Mouse (Mus musculus): Measurements from ENCODE around the gene Glp1r.

The Glp1r gene

GRCm38 (mm10) chr17:30901627-30902026, at the start of gene Glp1r:
Gene Glp1r, plus strand, starts transcription at chr17:30901817.
- peak in 1 of 2 experiments; percentile 24 for DNase-seq

- DNase-seq: no peak
Measured at GRCm38 (mm10) chr17:30852345-30852744, 49.3 kb upstream of the Glp1r start.

- DNase-seq: no peak
Measured at GRCm38 (mm10) chr17:30857347-30857746, 44.3 kb upstream of the Glp1r start.

- no peak for DNase-seq
Measured at GRCm38 (mm10) chr17:30858586-30859259, 42.9 kb upstream of the Glp1r start.

- DNase-seq: no peak
Measured at GRCm38 (mm10) chr17:30859989-30860585, 41.5 kb upstream of the Glp1r start.

GRCm38 (mm10) chr17:30860606-30861005, 41.0 kb upstream of the Glp1r start:
- no peak for DNase-seq

- no peak for DNase-seq
Measured at GRCm38 (mm10) chr17:30866281-30866680, 35.3 kb upstream of the Glp1r start.

GRCm38 (mm10) chr17:30866966-30867365, 34.7 kb upstream of the Glp1r start:
- DNase-seq: peak; percentile 48 to 71

GRCm38 (mm10) chr17:30871040-30871439, 30.6 kb upstream of the Glp1r start:
- no peak for DNase-seq

GRCm38 (mm10) chr17:30874276-30874675, 27.3 kb upstream of the Glp1r start:
- no peak for DNase-seq

GRCm38 (mm10) chr17:30877456-30877855, 24.2 kb upstream of the Glp1r start:
- peak; percentile 87 to 92 for DNase-seq

GRCm38 (mm10) chr17:30878626-30879025, 23.0 kb upstream of the Glp1r start:
- no peak for DNase-seq

GRCm38 (mm10) chr17:30880391-30880790, 21.2 kb upstream of the Glp1r start:
- DNase-seq: no peak

GRCm38 (mm10) chr17:30881001-30881400, 20.6 kb upstream of the Glp1r start:
- DNase-seq: no peak

GRCm38 (mm10) chr17:30882206-30882605, 19.4 kb upstream of the Glp1r start:
- DNase-seq: no peak

GRCm38 (mm10) chr17:30883534-30883933, 18.1 kb upstream of the Glp1r start:
- DNase-seq: no peak

GRCm38 (mm10) chr17:30892086-30892485, 9.5 kb upstream of the Glp1r start:
- DNase-seq: no peak

- DNase-seq: no peak
Measured at GRCm38 (mm10) chr17:30892730-30893129, 8.9 kb upstream of the Glp1r start.

GRCm38 (mm10) chr17:30897075-30897474, 4.5 kb upstream of the Glp1r start:
- no peak for DNase-seq

GRCm38 (mm10) chr17:30904096-30904495, 2.5 kb downstream of the Glp1r start:
- DNase-seq: no peak

GRCm38 (mm10) chr17:30907577-30907976, 6.0 kb downstream of the Glp1r start:
- no peak for DNase-seq

GRCm38 (mm10) chr17:30910866-30911731, 9.5 kb downstream of the Glp1r start:
- peak; percentile 50 to 71 for DNase-seq

GRCm38 (mm10) chr17:30911732-30912088, 10.1 kb downstream of the Glp1r start:
- no peak for DNase-seq

GRCm38 (mm10) chr17:30912536-30912935, 10.9 kb downstream of the Glp1r start:
- peak; percentile 23 to 40 for DNase-seq

Measured in cerebellum, postnatal 25 days (tissue).